Mouse (Mus musculus) CH12.LX (cell line): Measurements from ENCODE around the gene Selenov.

Experiments
- CTCF ChIP-seq, 2 experiments: IDR thresholded peaks in 1 of 2; conservative IDR thresholded peaks in 1 of 2; 2 replicates each; pipeline ENCODE4 v1.5.1; 2011 to 2012; ENCODE audit warnings: low read depth in 2 of 2, low read length in 2 of 2, improper control_type of control experiment in 1 of 2, inconsistent platforms in 1 of 2, mild to moderate bottlenecking in 1 of 2, moderate library complexity in 1 of 2
- EP300 ChIP-seq: IDR thresholded peaks from 2 replicates; pipeline ENCODE4 v1.6.1; 2011; ENCODE audit warnings: low read length, improper control_type of control experiment
- HCFC1 ChIP-seq: IDR thresholded peaks from 2 replicates; pipeline ENCODE4 v1.6.1; 2012; ENCODE audit warnings: low read depth, mild to moderate bottlenecking, inconsistent platforms, low read length, improper control_type of control experiment
- IRF4 ChIP-seq: IDR thresholded peaks from 2 replicates; pipeline ENCODE4 v1.6.1; 2014; ENCODE audit warnings: low read depth, mild to moderate bottlenecking, inconsistent platforms, low read length, improper control_type of control experiment
- POLR2A ChIP-seq: IDR thresholded peaks from 2 replicates; pipeline ENCODE4 v1.6.1; 2011; ENCODE audit warnings: low read depth, mild to moderate bottlenecking, improper control_type of control experiment, low read length
- ZMIZ1 ChIP-seq: IDR thresholded peaks from 2 replicates; pipeline ENCODE4 v1.6.1; 2012; ENCODE audit warnings: low read depth, mild to moderate bottlenecking, inconsistent platforms, low read length, improper control_type of control experiment

- TF ChIP-seq IRF4 (no peak), ZMIZ1 (no peak), CTCF (conservative IDR thresholded peaks at IDR 0.05 in 1 of 2, IDR thresholded peaks at IDR 0.05 in 1 of 2; ENCODE audit: low read depth in 2 of 2, low read length in 2 of 2) (no peak), POLR2A (no peak), EP300 (no peak), HCFC1 (no peak)
Observed at GRCm38 (mm10) chr7:28278279-28278652, 12.7 kb downstream of the Selenov start.
